Mouse (Mus musculus): ENCODE data around the gene Slc38a4. TPM values are rescaled to one million over a fixed set of nuclear protein-coding genes. Genes with fewer than 3 reads are reported as not detected.

The Slc38a4 gene
- polyA plus RNA-seq, 1 experiment from 2014 or later = 3.9 TPM

GRCm38 (mm10) chr15:97048267-97048666 lies 7.5 kb downstream of the Slc38a4 start:
- Histone ChIP-seq H3K36me3 (ENCODE audit: control insufficient read depth, insufficient read depth, low read length) (no peaks in the 10 kb centered on the region), H3K4me3 (replicated peaks; ENCODE audit: low read depth, low read length) (no peak overlapping the region), H3K9me3 (ENCODE audit: control insufficient read depth, low read length) (no peaks in the 10 kb centered on the region), H3K27me3 (ENCODE audit: control insufficient read depth, insufficient read depth, low read length) (no peaks in the 10 kb centered on the region), H3K9ac (replicated peaks; ENCODE audit: low read length) (no peak overlapping the region), H3K4me1 (ENCODE audit: control insufficient read depth, insufficient read depth, low read length) (no peaks in the 10 kb centered on the region), H3K27ac (replicated peaks; ENCODE audit: low read depth, low read length) (no peak overlapping the region), H3K4me2 (ENCODE audit: low read length) (no peak overlapping the region)
- ATAC-seq (ENCODE audit: low FRiP score, low TSS enrichment) = no peak
- 88% methylated on average over 5 of the region's 5 CpGs for WGBS
- no peak for DNase-seq

DNA sequence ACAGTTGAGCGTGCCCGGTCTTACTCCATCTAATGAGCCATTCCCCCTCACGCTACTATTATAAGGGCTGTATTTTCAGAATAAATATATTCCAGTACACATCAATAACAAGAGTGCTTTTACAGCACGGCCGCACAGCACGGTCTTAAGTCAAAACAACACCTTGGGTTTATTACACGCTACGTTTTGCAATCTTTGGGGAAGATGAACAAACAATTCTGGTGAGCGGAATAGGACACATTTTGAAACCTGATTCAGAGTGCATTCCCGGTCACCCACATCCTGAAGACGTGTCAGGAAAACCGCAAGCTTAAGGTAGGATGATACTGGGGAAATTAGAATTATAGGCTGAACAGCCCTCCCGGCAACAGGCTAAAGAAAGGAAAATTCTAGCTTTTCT lies 11.8 kb downstream of the Slc38a4 start:
- 93% methylated on average over 13 of the region's 13 CpGs for WGBS
- Histone ChIP-seq H3K27ac (replicated peaks; ENCODE audit: low read depth, low read length) (no peak overlapping the region), H3K4me1 (ENCODE audit: control insufficient read depth, insufficient read depth, low read length) (no peaks in the 10 kb centered on the region), H3K36me3 (ENCODE audit: control insufficient read depth, insufficient read depth, low read length) (no peaks in the 10 kb centered on the region), H3K27me3 (ENCODE audit: control insufficient read depth, insufficient read depth, low read length) (no peaks in the 10 kb centered on the region), H3K9ac (replicated peaks; ENCODE audit: low read length) (no peak overlapping the region), H3K9me3 (ENCODE audit: control insufficient read depth, low read length) (no peaks in the 10 kb centered on the region), H3K4me2 (ENCODE audit: low read length) (no peak overlapping the region), H3K4me3 (replicated peaks; ENCODE audit: low read depth, low read length) (no peak overlapping the region)
- ATAC-seq (ENCODE audit: low FRiP score, low TSS enrichment) (no peak), DNase-seq (no peak)

DNA sequence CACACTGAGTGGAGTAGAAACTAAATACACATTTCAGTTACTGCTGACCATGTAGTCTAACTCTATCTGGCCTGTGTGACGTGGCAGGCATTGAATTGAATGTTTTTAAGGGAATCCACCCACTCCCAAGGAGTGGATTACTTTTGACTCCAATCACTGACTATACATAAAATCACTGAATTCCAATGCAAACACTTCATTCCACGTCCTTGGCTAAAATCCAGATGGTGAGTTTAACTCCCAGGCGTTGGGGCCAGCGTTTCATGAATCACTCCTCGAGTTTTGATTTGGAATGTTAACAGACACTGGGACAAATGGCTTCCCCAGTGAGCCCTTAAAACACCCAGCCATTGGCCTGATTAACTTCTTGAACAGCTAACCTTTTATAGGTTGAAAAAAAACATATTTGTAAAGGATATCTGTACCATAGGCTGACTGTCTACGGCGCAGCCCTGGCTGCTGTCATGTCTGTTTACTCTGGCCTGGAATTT lies 13.7 kb downstream of the Slc38a4 start:
- Histone ChIP-seq H3K27me3 (ENCODE audit: control insufficient read depth, insufficient read depth, low read length) (no peaks in the 10 kb centered on the region), H3K9ac (replicated peaks; ENCODE audit: low read length) (no peak overlapping the region), H3K9me3 (ENCODE audit: control insufficient read depth, low read length) (no peaks in the 10 kb centered on the region), H3K4me2 (ENCODE audit: low read length) (no peak overlapping the region), H3K36me3 (ENCODE audit: control insufficient read depth, insufficient read depth, low read length) (no peaks in the 10 kb centered on the region), H3K4me1 (ENCODE audit: control insufficient read depth, insufficient read depth, low read length) (no peaks in the 10 kb centered on the region), H3K4me3 (replicated peaks; ENCODE audit: low read depth, low read length) (no peak overlapping the region), H3K27ac (replicated peaks; ENCODE audit: low read depth, low read length) (no peak overlapping the region)
- DNase-seq = no peak
- WGBS = 81% methylated on average over 7 of the region's 7 CpGs
- no peak for ATAC-seq (ENCODE audit: low FRiP score, low TSS enrichment)

- Histone ChIP-seq H3K4me3 (replicated peaks; ENCODE audit: low read depth, low read length) (no peak overlapping the region), H3K9me3 (ENCODE audit: control insufficient read depth, low read length) (no peaks in the 10 kb centered on the region), H3K9ac (replicated peaks; ENCODE audit: low read length) (no peak overlapping the region), H3K27me3 (ENCODE audit: control insufficient read depth, insufficient read depth, low read length) (no peaks in the 10 kb centered on the region), H3K36me3 (ENCODE audit: control insufficient read depth, insufficient read depth, low read length) (no peaks in the 10 kb centered on the region), H3K4me1 (ENCODE audit: control insufficient read depth, insufficient read depth, low read length) (no peaks in the 10 kb centered on the region), H3K4me2 (ENCODE audit: low read length) (no peak overlapping the region), H3K27ac (replicated peaks; ENCODE audit: low read depth, low read length) (no peak overlapping the region)
- 95% methylated on average over 9 of the region's 9 CpGs for WGBS
- DNase-seq (no peak), ATAC-seq (ENCODE audit: low FRiP score, low TSS enrichment) (no peak)
Observed at GRCm38 (mm10) chr15:97041182-97041581, 14.6 kb downstream of the Slc38a4 start.

- WGBS = 92% methylated on average over 8 of the region's 8 CpGs
- Histone ChIP-seq H3K4me3 (replicated peaks; ENCODE audit: low read depth, low read length) (no peak overlapping the region), H3K4me1 (ENCODE audit: control insufficient read depth, insufficient read depth, low read length) (no peaks in the 10 kb centered on the region), H3K9me3 (ENCODE audit: control insufficient read depth, low read length) (no peaks in the 10 kb centered on the region), H3K27me3 (ENCODE audit: control insufficient read depth, insufficient read depth, low read length) (no peaks in the 10 kb centered on the region), H3K9ac (replicated peaks; ENCODE audit: low read length) (no peak overlapping the region), H3K36me3 (ENCODE audit: control insufficient read depth, insufficient read depth, low read length) (no peaks in the 10 kb centered on the region), H3K4me2 (ENCODE audit: low read length) (no peak overlapping the region), H3K27ac (replicated peaks; ENCODE audit: low read depth, low read length) (no peak overlapping the region)
- DNase-seq (no peak), ATAC-seq (ENCODE audit: low FRiP score, low TSS enrichment) (no peak)
Observed at GRCm38 (mm10) chr15:97037710-97038109, 18.0 kb downstream of the Slc38a4 start.

- WGBS = 92% methylated on average over 6 of the region's 6 CpGs
- no peaks in the 10 kb centered on the region for H3K27me3 ChIP-seq (ENCODE audit: control insufficient read depth, insufficient read depth, low read length)
- DNase-seq (no peak), ATAC-seq (ENCODE audit: low FRiP score, low TSS enrichment) (no peak)
- H3K27ac ChIP-seq (replicated peaks; ENCODE audit: low read depth, low read length) = no peak overlapping the region
- no peaks in the 10 kb centered on the region for H3K9me3 ChIP-seq (ENCODE audit: control insufficient read depth, low read length)
- no peaks in the 10 kb centered on the region for H3K36me3 ChIP-seq (ENCODE audit: control insufficient read depth, insufficient read depth, low read length)
- no peak overlapping the region for H3K4me3 ChIP-seq (replicated peaks; ENCODE audit: low read depth, low read length)
- no peaks in the 10 kb centered on the region for H3K4me1 ChIP-seq (ENCODE audit: control insufficient read depth, insufficient read depth, low read length)
- no peak overlapping the region for H3K9ac ChIP-seq (replicated peaks; ENCODE audit: low read length)
- H3K4me2 ChIP-seq (ENCODE audit: low read length) = no peak overlapping the region
Observed at GRCm38 (mm10) chr15:97035892-97036291, 19.9 kb downstream of the Slc38a4 start.

GRCm38 (mm10) chr15:97033485-97033991 lies 22.2 kb downstream of the Slc38a4 start:
- no peak overlapping the region for H3K27ac ChIP-seq (replicated peaks; ENCODE audit: low read depth, low read length)
- no peak overlapping the region for H3K4me3 ChIP-seq (replicated peaks; ENCODE audit: low read depth, low read length)
- no peaks in the 10 kb centered on the region for H3K36me3 ChIP-seq (ENCODE audit: control insufficient read depth, insufficient read depth, low read length)
- 49% methylated on average over 9 of the region's 9 CpGs for WGBS
- no peak overlapping the region for H3K4me2 ChIP-seq (ENCODE audit: low read length)
- H3K9me3 ChIP-seq (ENCODE audit: control insufficient read depth, low read length) = no peaks in the 10 kb centered on the region
- no peaks in the 10 kb centered on the region for H3K4me1 ChIP-seq (ENCODE audit: control insufficient read depth, insufficient read depth, low read length)
- ATAC-seq (ENCODE audit: low FRiP score, low TSS enrichment) (no peak), DNase-seq (no peak)
- no peaks in the 10 kb centered on the region for H3K27me3 ChIP-seq (ENCODE audit: control insufficient read depth, insufficient read depth, low read length)
- no peak overlapping the region for H3K9ac ChIP-seq (replicated peaks; ENCODE audit: low read length)

- Histone ChIP-seq H3K27ac (replicated peaks; ENCODE audit: low read depth, low read length) (no peak overlapping the region), H3K9me3 (ENCODE audit: control insufficient read depth, low read length) (no peaks in the 10 kb centered on the region), H3K4me2 (ENCODE audit: low read length) (no peak overlapping the region), H3K27me3 (ENCODE audit: control insufficient read depth, insufficient read depth, low read length) (no peaks in the 10 kb centered on the region), H3K4me3 (replicated peaks; ENCODE audit: low read depth, low read length) (no peak overlapping the region), H3K36me3 (ENCODE audit: control insufficient read depth, insufficient read depth, low read length) (no peaks in the 10 kb centered on the region), H3K4me1 (ENCODE audit: control insufficient read depth, insufficient read depth, low read length) (no peaks in the 10 kb centered on the region), H3K9ac (replicated peaks; ENCODE audit: low read length) (no peak overlapping the region)
- DNase-seq (no peak), ATAC-seq (ENCODE audit: low FRiP score, low TSS enrichment) (no peak)
- WGBS = 96% methylated on average over 5 of the region's 5 CpGs
Observed at GRCm38 (mm10) chr15:97031886-97032285, 23.9 kb downstream of the Slc38a4 start.

DNA sequence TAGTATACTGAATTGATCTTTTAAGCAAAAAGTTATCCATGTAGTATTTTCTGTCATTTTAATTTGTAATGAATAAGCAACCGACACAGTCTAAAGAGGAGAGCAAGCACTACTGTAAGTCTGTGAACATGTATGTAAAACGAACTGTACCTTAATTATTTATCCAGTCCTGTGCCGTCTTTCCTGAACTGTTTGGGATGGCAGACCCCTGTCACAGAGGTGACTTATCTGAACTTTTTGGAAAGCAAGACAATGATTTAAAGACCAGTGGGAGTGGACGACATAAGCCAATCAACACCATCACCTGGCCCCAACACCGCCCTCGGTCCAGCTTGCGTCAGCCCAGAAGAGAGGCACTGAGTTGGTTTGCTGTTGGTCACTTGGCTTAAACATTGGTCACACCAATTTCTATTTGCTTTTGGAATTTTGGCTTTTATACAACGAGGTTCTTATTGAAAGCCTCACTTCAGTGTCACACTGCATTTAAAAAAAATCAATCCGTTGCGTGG lies 24.7 kb downstream of the Slc38a4 start:
- no peaks in the 10 kb centered on the region for H3K4me1 ChIP-seq (ENCODE audit: control insufficient read depth, insufficient read depth, low read length)
- no peaks in the 10 kb centered on the region for H3K36me3 ChIP-seq (ENCODE audit: control insufficient read depth, insufficient read depth, low read length)
- no peak overlapping the region for H3K4me2 ChIP-seq (ENCODE audit: low read length)
- no peaks in the 10 kb centered on the region for H3K9me3 ChIP-seq (ENCODE audit: control insufficient read depth, low read length)
- DNase-seq (no peak), ATAC-seq (ENCODE audit: low FRiP score, low TSS enrichment) (no peak)
- no peaks in the 10 kb centered on the region for H3K27me3 ChIP-seq (ENCODE audit: control insufficient read depth, insufficient read depth, low read length)
- 93% methylated on average over 10 of the region's 10 CpGs for WGBS
- H3K27ac ChIP-seq (replicated peaks; ENCODE audit: low read depth, low read length) = no peak overlapping the region
- no peak overlapping the region for H3K4me3 ChIP-seq (replicated peaks; ENCODE audit: low read depth, low read length)
- no peak overlapping the region for H3K9ac ChIP-seq (replicated peaks; ENCODE audit: low read length)

Data from midbrain, embryonic 14.5 days (tissue).